Mouse (Mus musculus): ENCODE measurements at regions not wholly inside any gene's neighbourhood (a gene's known extent, or its start where the extent isn't known, plus 50 kb on each side); places are given as distances from the start of the nearest gene placed in this dataset.

- TF ChIP-seq POLR2A (IDR thresholded peaks at IDR 0.05; ENCODE audit: borderline replicate concordance, insufficient read depth, low read length), result no peak
- no peak for TF ChIP-seq CTCF (IDR thresholded peaks at IDR 0.05; ENCODE audit: borderline replicate concordance, insufficient read depth, low read depth, low read length)
- Histone ChIP-seq H3K27ac (ENCODE audit: insufficient read depth, low read length) (no peak overlapping the region), H3K27me3 (ENCODE audit: control insufficient read depth, insufficient read depth, low read length) (no peaks in the 10 kb centered on the region), H3K4me3 (replicated peaks; ENCODE audit: insufficient read depth, low read depth, low read length) (no peak overlapping the region), H3K4me1 (ENCODE audit: control insufficient read depth, insufficient read depth, low read length) (no peaks in the 10 kb centered on the region)
- WGBS, result 93% methylated on average over 8 of the region's 8 CpGs
- no peak for DNase-seq
These were observed 62.6 kb upstream of the Rora start for GRCm38 (mm10) chr9:68591023-68591422.

- H3K27ac ChIP-seq (ENCODE audit: insufficient read depth, low read length), result no peak overlapping the region
- H3K4me3 ChIP-seq (replicated peaks; ENCODE audit: insufficient read depth, low read depth, low read length), result no peak overlapping the region
- no peaks in the 10 kb centered on the region for H3K27me3 ChIP-seq (ENCODE audit: control insufficient read depth, insufficient read depth, low read length)
- DNase-seq, result no peak
- no peaks in the 10 kb centered on the region for H3K4me1 ChIP-seq (ENCODE audit: control insufficient read depth, insufficient read depth, low read length)
- 93% methylated on average over 3 of the region's 3 CpGs for WGBS
- TF ChIP-seq CTCF (IDR thresholded peaks at IDR 0.05; ENCODE audit: borderline replicate concordance, insufficient read depth, low read depth, low read length), result no peak
- no peak for TF ChIP-seq POLR2A (IDR thresholded peaks at IDR 0.05; ENCODE audit: borderline replicate concordance, insufficient read depth, low read length)
These were observed 60.6 kb upstream of the Rora start for GRCm38 (mm10) chr9:68592976-68593375.

- H3K27ac ChIP-seq (ENCODE audit: insufficient read depth, low read length), result no peak overlapping the region
- H3K4me1 ChIP-seq (ENCODE audit: control insufficient read depth, insufficient read depth, low read length), result no peaks in the 10 kb centered on the region
- no peak overlapping the region for H3K4me3 ChIP-seq (replicated peaks; ENCODE audit: insufficient read depth, low read depth, low read length)
- WGBS, result 82% methylated on average over 2 of the region's 2 CpGs
- no peak for DNase-seq
- TF ChIP-seq CTCF (IDR thresholded peaks at IDR 0.05; ENCODE audit: borderline replicate concordance, insufficient read depth, low read depth, low read length) (no peak), POLR2A (IDR thresholded peaks at IDR 0.05; ENCODE audit: borderline replicate concordance, insufficient read depth, low read length) (no peak)
- H3K27me3 ChIP-seq (ENCODE audit: control insufficient read depth, insufficient read depth, low read length), result no peaks in the 10 kb centered on the region
These were observed 59.0 kb upstream of the Rora start for GRCm38 (mm10) chr9:68594586-68594985.
